Mouse (Mus musculus) spleen, adult 2 months (tissue): Measurements from ENCODE around the gene Ints7. TPM values are rescaled to one million over a fixed set of nuclear protein-coding genes. Genes with fewer than 3 reads are reported as not detected.

Source experiments
- DNase-seq, 2 experiments: peaks; one replicate each; pipeline versions ENCODE4 v3.0.0 to v3.0.0-alpha.2; 2012 to 2021; ENCODE audit warnings: low spot score in 2 of 2, low read depth in 1 of 2
- H3K27ac ChIP-seq: fragments of 200-500 bp; 2 replicates; pipeline ENCODE4 v1.5.1; 2012; ENCODE audit warnings: low read length, inconsistent platforms; ENCODE audit not compliant: insufficient read depth
- H3K27me3 ChIP-seq: fragments of 200-500 bp; 2 replicates; pipeline ENCODE4 v1.6.1; 2012; ENCODE audit warnings: mild to moderate bottlenecking, moderate library complexity, low read length, inconsistent platforms; ENCODE audit not compliant: control insufficient read depth, insufficient read depth
- H3K36me3 ChIP-seq: fragments of 200-500 bp; 2 replicates; pipeline ENCODE4 v1.6.1; 2012; ENCODE audit warnings: mild to moderate bottlenecking, low read length, inconsistent platforms; ENCODE audit not compliant: control insufficient read depth, insufficient read depth
- H3K4me1 ChIP-seq: fragments of 200-500 bp; 2 replicates; pipeline ENCODE4 v1.6.1; 2011; ENCODE audit warnings: inconsistent platforms; ENCODE audit not compliant: control insufficient read depth, insufficient read depth, insufficient read length
- H3K4me3 ChIP-seq: fragments of 200-500 bp; 2 replicates; pipeline ENCODE4 v1.5.1; 2011; ENCODE audit warnings: mild to moderate bottlenecking, inconsistent platforms; ENCODE audit not compliant: insufficient read depth, insufficient read length; ENCODE audit errors: extremely low read depth
- CTCF ChIP-seq: fragments of 200-500 bp; IDR thresholded peaks from 2 replicates; pipeline ENCODE4 v1.5.1; 2011; ENCODE audit warnings: mild to moderate bottlenecking, inconsistent platforms; ENCODE audit not compliant: insufficient read depth, insufficient read length, insufficient replicate concordance; ENCODE audit errors: extremely low read depth
- POLR2A ChIP-seq: fragments of 200-500 bp; IDR thresholded peaks from 2 replicates; pipeline ENCODE4 v1.6.1; 2011; ENCODE audit warnings: low read depth, low read length, inconsistent platforms
- WGBS: fragments of 180-500 bp; shearing (Covaris S2); methylation state at CpG from one replicate; pipeline ENCODE4 v1.1.7; 2018; 5-methylcytosine and 5-hydroxymethylcytosine counted together
- polyA plus RNA-seq: library from polyadenylated mRNA; depleted of rRNA; stranded (reverse); fragments of >200 nt; gene quantifications from 2 replicates; pipeline ENCODE4 v1.2.3, GENCODE M21; 2012

Gene Ints7
- polyA plus RNA-seq, 1 experiment: 23.8 TPM

DNA sequence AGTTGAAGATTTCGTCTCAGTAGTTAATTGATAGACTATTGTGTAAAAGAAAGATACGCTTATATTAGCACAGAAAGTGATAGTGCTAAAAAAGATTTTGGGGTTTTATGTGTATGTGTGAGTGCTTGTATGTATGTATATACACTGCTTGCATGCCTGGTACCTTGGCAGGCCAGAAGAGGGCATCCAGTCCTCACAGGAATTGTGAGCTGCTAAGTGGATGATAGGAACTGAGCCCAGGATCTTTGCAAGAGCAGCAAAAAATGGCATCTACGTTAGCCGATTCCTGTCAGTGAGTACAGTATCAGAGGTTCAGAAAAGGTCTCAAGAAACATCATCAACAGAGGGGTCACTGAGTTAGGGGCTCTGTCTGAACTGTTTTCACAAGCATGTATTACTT, 9.0 kb downstream of the Ints7 start:
- no peak overlapping the region for H3K4me3 ChIP-seq
- TF ChIP-seq CTCF (no peak), POLR2A (no peak)
- WGBS: 90% methylated on average over 4 of the region's 4 CpGs
- H3K36me3 ChIP-seq: peaks cover 28% of the 10 kb centered on the region
- no peaks in the 10 kb centered on the region for H3K27me3 ChIP-seq
- no peaks in the 10 kb centered on the region for H3K4me1 ChIP-seq
- DNase-seq: no peak
- H3K27ac ChIP-seq: no peak overlapping the region

DNA sequence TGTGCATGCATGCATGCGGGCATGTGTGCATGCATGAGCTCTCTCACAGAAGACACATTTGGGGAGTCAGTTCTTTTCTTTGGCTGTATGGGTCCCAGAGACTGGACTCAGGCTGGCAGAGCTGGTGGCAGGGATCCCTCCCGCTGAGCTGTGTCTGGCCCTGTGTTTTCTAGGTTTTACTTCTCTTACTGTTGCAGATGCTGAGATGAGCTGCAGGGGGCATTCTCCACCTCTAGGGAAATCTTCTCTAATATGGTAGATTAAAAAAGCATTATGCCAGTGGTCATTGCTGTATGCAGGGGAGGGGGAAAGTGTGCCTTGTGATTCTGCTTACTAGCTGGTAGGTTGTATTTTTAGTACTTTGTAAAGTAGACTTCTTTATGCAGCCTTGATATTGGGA, 10.3 kb downstream of the Ints7 start:
- Histone ChIP-seq H3K36me3 (peaks cover 28% of the 10 kb centered on the region), H3K27ac (no peak overlapping the region), H3K4me1 (no peaks in the 10 kb centered on the region), H3K4me3 (no peak overlapping the region), H3K27me3 (no peaks in the 10 kb centered on the region)
- 85% methylated on average over 2 of the region's 2 CpGs for WGBS
- TF ChIP-seq CTCF (no peak), POLR2A (no peak)
- DNase-seq: peak in 1 of 2 experiments; percentile 19

DNA sequence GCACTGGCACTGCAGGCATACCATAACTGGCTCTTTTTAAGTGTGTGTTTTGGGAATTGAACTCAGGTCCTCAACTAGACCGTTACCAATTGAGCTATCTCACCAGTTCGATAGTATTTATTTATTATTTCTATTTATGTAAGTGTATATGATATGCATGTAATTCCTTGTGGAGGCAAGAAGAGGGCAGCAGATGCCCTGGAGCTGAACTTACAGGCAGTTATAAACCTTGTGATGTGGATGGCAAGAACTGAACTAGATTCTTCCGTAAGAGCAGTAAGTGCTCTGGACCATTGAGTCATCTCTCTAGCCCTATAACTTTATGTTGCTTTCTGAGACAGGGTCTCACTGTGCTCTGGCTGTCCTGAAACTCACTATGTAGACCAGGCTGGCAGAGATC, 11.6 kb downstream of the Ints7 start:
- 96% methylated on average over 3 of the region's 3 CpGs for WGBS
- no peak overlapping the region for H3K27ac ChIP-seq
- no peak overlapping the region for H3K4me3 ChIP-seq
- H3K4me1 ChIP-seq: no peaks in the 10 kb centered on the region
- no peaks in the 10 kb centered on the region for H3K27me3 ChIP-seq
- DNase-seq: no peak
- TF ChIP-seq POLR2A (no peak), CTCF (no peak)
- H3K36me3 ChIP-seq: peaks cover 28% of the 10 kb centered on the region

DNA sequence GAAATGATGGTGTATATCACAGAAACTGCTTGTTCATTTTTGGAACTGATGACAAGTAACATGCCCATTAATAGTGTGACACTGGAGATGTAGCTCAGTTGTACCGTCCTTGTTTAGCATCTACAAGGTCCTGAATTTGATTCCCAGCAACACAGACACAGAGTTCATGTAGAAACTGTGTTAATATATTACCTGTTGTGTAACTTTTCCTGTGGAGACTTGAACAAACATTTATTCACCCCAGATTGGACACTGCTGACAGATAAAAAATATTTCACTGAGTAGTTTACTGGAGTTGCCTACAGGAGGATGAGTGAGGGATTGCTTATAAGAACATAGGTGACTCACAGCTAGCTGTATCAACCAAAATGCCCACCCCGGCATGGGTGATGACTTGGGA, 13.3 kb downstream of the Ints7 start:
- Histone ChIP-seq H3K4me3 (no peak overlapping the region), H3K27ac (no peak overlapping the region), H3K36me3 (peaks cover 21% of the 10 kb centered on the region), H3K27me3 (no peaks in the 10 kb centered on the region), H3K4me1 (no peaks in the 10 kb centered on the region)
- TF ChIP-seq POLR2A: no peak
- no peak for TF ChIP-seq CTCF
- DNase-seq: no peak
- WGBS: 96% methylated on average over 2 of the region's 2 CpGs

DNA sequence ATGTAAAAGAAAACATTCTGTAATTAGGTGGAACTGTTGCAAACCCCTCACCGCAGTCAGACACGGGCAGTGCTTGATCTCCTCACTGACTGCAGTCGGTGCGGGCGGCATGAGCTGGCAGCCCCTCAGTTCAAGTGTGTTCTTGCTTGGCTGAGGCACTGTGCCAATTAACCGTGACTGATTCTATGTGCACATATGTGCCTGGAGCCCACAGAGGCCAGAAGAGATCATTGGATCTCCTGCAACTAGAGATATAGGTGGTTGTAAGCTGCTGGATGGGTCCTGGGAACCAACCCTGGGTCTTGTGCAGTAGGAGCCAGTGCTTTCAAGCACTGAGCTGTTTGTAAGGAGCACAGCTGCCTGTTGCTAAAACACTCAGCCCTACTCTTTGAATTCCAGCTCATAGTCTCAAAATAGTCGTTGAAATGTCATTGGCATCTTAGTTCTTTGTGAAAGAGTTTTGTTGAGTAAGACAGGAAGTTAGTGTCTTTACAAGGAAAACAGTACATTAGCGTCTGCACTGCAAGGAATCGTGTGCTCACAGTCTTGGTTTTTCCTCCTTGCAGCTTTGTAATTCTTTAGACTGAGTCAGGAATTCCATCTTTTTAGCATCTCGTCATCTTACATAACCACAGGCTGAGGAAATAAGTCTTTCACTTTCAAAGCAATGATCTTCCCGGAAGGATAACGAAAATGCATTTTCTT, 16.7 kb downstream of the Ints7 start:
- no peaks in the 10 kb centered on the region for H3K4me1 ChIP-seq
- no peak for TF ChIP-seq POLR2A
- no peak for TF ChIP-seq CTCF
- H3K27me3 ChIP-seq: no peaks in the 10 kb centered on the region
- DNase-seq: no peak
- peaks cover 20% of the 10 kb centered on the region for H3K36me3 ChIP-seq
- H3K27ac ChIP-seq: no peak overlapping the region
- WGBS: 78% methylated on average over 12 of the region's 12 CpGs
- no peak overlapping the region for H3K4me3 ChIP-seq

DNA sequence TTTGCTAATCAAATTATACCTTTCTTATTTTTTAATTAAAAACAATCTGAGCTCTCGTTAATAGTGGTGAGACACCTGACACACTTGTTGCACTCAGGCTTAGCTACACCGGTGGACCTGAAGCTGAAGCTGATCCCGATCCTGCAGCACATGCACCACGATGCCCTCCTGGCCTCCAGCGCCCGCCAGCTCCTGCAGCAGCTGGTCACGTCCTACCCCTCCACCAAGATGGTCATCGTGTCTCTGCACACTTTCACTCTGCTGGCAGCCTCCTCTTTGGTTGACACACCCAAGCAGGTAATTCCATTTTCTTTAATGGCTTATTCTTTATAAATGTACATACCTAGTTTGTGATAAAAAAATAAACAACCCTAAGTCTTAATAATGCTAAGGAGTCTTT, 20.6 kb downstream of the Ints7 start:
- whole genome bisulfite sequencing: 95% methylated on average over 8 of the region's 8 CpGs

DNA sequence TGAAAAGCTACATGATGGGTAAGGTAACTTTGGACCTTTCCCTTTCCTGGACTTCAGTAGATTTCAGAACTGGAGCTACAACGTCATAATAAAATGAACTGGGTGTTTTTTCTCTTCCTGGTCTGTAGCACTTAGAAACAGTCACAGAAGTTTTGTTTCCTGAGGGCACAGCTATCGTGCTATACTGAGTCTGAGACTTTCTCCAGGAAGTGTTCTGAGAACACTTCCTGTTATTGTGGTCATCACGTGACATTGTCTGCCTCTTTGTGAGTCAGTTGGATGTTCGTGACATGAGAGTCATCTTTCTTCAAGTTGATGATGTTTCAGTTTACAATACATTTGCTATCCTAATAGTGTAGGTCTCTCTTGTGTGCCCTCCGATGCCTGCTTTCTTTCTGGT, 23.8 kb downstream of the Ints7 start:
- DNase-seq: peak; percentile 13 to 61
- Histone ChIP-seq H3K4me3 (no peak overlapping the region; the same call in 1 of the 2 replicates), H3K36me3 (peaks cover 17% of the 10 kb centered on the region), H3K4me1 (peaks cover 8% of the 10 kb centered on the region; the same call in 1 of the 2 replicates), H3K27ac (peak overlapping the region; percentile 58; the same call in 1 of the 2 replicates), H3K27me3 (no peaks in the 10 kb centered on the region)
- 32% methylated on average over 5 of the region's 5 CpGs for WGBS
- no peak; the same call in 1 of the 2 replicates for TF ChIP-seq POLR2A
- TF ChIP-seq CTCF: no peak

More for the DNA sequence above, 20.6 kb downstream of the Ints7 start:
- TF ChIP-seq POLR2A (no peak), CTCF (no peak)
- no peak for DNase-seq
- H3K36me3 ChIP-seq: peaks cover 13% of the 10 kb centered on the region
- no peak overlapping the region for H3K4me3 ChIP-seq
- H3K27ac ChIP-seq: no peak overlapping the region
- peaks cover 8% of the 10 kb centered on the region; the same call in 1 of the 2 replicates for H3K4me1 ChIP-seq
- no peaks in the 10 kb centered on the region for H3K27me3 ChIP-seq
